Mouse (Mus musculus) limb, embryonic 14.5 days (tissue): Measurements from ENCODE around the gene Iqck. TPM values are rescaled to one million over a fixed set of nuclear protein-coding genes. Genes with fewer than 3 reads are reported as not detected.

Experiments
- ATAC-seq: fragments of 200-750 bp; cut with Nextera tagmentation; 2 replicates; pipeline ENCODE4 v1.8.0; 2017; ENCODE audit warnings: low read depth, moderate number of reproducible peaks, moderate TSS enrichment; ENCODE audit not compliant: low FRiP score
- DNase-seq: peaks from one replicate; pipeline ENCODE4 v3.0.0-alpha.2; 2015; ENCODE audit warnings: low spot score
- H3K27ac ChIP-seq: fragments of 300-500 bp; sonication (generic); replicated peaks from 2 replicates; pipeline ENCODE4 v1.5.1; 2014; ENCODE audit warnings: low read depth, mild to moderate bottlenecking, low read length, moderate library complexity, mixed read lengths
- H3K27me3 ChIP-seq: fragments of 300-500 bp; sonication (generic); 2 replicates; pipeline ENCODE4 v1.6.1; 2014; ENCODE audit warnings: low read length, mixed read lengths; ENCODE audit not compliant: control insufficient read depth, insufficient read depth
- H3K36me3 ChIP-seq: fragments of 300-500 bp; sonication (generic); 2 replicates; pipeline ENCODE4 v1.6.1; 2014; ENCODE audit warnings: mild to moderate bottlenecking, low read length, moderate library complexity, mixed read lengths; ENCODE audit not compliant: control insufficient read depth, insufficient read depth
- H3K4me1 ChIP-seq: fragments of 300-500 bp; sonication (generic); 2 replicates; pipeline ENCODE4 v1.6.1; 2014; ENCODE audit warnings: antibody characterized with exemption, low read length, mixed read lengths; ENCODE audit not compliant: control insufficient read depth, insufficient read depth
- H3K4me2 ChIP-seq: fragments of 300-500 bp; sonication (generic); replicated peaks from 2 replicates; pipeline ENCODE4 v1.6.1; 2014; ENCODE audit warnings: low read depth, mild to moderate bottlenecking, low read length, moderate library complexity; ENCODE audit not compliant: severe bottlenecking
- H3K4me3 ChIP-seq: fragments of 300-500 bp; sonication (generic); replicated peaks from 2 replicates; pipeline ENCODE4 v1.5.1; 2014; ENCODE audit warnings: low read length
- H3K9ac ChIP-seq: fragments of 300-500 bp; sonication (generic); 2 replicates; pipeline ENCODE4 v1.6.1; 2014; ENCODE audit warnings: mild to moderate bottlenecking, low read depth, low read length, moderate library complexity; ENCODE audit not compliant: severe bottlenecking
- H3K9me3 ChIP-seq: fragments of 300-500 bp; sonication (generic); 2 replicates; pipeline ENCODE4 v1.6.1; 2016; ENCODE audit warnings: low read length; ENCODE audit not compliant: control insufficient read depth
- POLR2A ChIP-seq: fragments of 200-500 bp; IDR thresholded peaks from 2 replicates; pipeline ENCODE4 v1.8.0; 2012; ENCODE audit warnings: inconsistent platforms, mild to moderate bottlenecking, moderate library complexity, borderline replicate concordance; ENCODE audit not compliant: insufficient read depth, insufficient read length; ENCODE audit errors: extremely low read depth
- WGBS: fragments of 180-500 bp; shearing (Covaris S2); extraction: QIAGEN DNeasy Blood & Tissue Kit; methylation state at CpG from one replicate; pipeline ENCODE4 v1.1.7; 2014; 5-methylcytosine and 5-hydroxymethylcytosine counted together
- polyA plus RNA-seq, 2 experiments: library from polyadenylated mRNA; depleted of rRNA in 1 of 2; stranded (reverse) in 1 of 2; unstranded in 1 of 2; fragments of >200 nt; fragmentation: Nextera tagmentation in 1 of 2; extraction: Ambion mirVana in 1 of 2; gene quantifications; 2 replicates each; pipeline versions ENCODE4 v1.2.1 to v1.2.3; 2012 to 2014

The Iqck gene
- polyA plus RNA-seq, 2 experiments = 2.5 to 2.8 TPM

- Histone ChIP-seq H3K4me1 (peaks cover 3% of the 10 kb centered on the region; the same call in 1 of the 2 replicates), H3K4me3 (no peak overlapping the region), H3K27me3 (no peaks in the 10 kb centered on the region), H3K9me3 (no peaks in the 10 kb centered on the region), H3K4me2 (no peak overlapping the region), H3K27ac (no peak overlapping the region), H3K9ac (no peak overlapping the region), H3K36me3 (peaks cover 33% of the 10 kb centered on the region)
- ATAC-seq (no peak), DNase-seq (no peak)
- WGBS = 86% methylated on average over 9 of the region's 9 CpGs
- TF ChIP-seq POLR2A = no peak
Observed at GRCm38 (mm10) chr7:118979708-118980107, 124.2 kb downstream of the Iqck start.

- no peak for TF ChIP-seq POLR2A
- 83% methylated on average over 4 of the region's 4 CpGs for WGBS
- Histone ChIP-seq H3K9ac (no peak overlapping the region), H3K4me2 (no peak overlapping the region), H3K4me3 (no peak overlapping the region), H3K9me3 (no peaks in the 10 kb centered on the region), H3K36me3 (peaks cover 26% of the 10 kb centered on the region), H3K4me1 (no peaks in the 10 kb centered on the region), H3K27me3 (no peaks in the 10 kb centered on the region), H3K27ac (no peak overlapping the region)
- ATAC-seq (no peak), DNase-seq (no peak)
Observed at GRCm38 (mm10) chr7:118981346-118981745, 125.8 kb downstream of the Iqck start.

GRCm38 (mm10) chr7:118981831-118982230 is 126.3 kb downstream of the Iqck start:
- Histone ChIP-seq H3K4me1 (no peaks in the 10 kb centered on the region), H3K4me2 (no peak overlapping the region), H3K27ac (no peak overlapping the region), H3K9me3 (no peaks in the 10 kb centered on the region), H3K27me3 (no peaks in the 10 kb centered on the region), H3K36me3 (peaks cover 26% of the 10 kb centered on the region), H3K4me3 (no peak overlapping the region), H3K9ac (no peak overlapping the region)
- TF ChIP-seq POLR2A = no peak
- 93% methylated on average over 5 of the region's 5 CpGs for WGBS
- DNase-seq = no peak
- no peak for ATAC-seq

- DNase-seq = no peak
- WGBS = 90% methylated on average over 4 of the region's 4 CpGs
- no peaks in the 10 kb centered on the region for H3K4me1 ChIP-seq
- no peak for ATAC-seq
- TF ChIP-seq POLR2A = no peak
- H3K27me3 ChIP-seq = no peaks in the 10 kb centered on the region
- H3K4me3 ChIP-seq = no peak overlapping the region
- H3K4me2 ChIP-seq = no peak overlapping the region
- H3K9me3 ChIP-seq = no peaks in the 10 kb centered on the region
- H3K9ac ChIP-seq = no peak overlapping the region
- no peak overlapping the region for H3K27ac ChIP-seq
- peaks cover 26% of the 10 kb centered on the region for H3K36me3 ChIP-seq
Observed at GRCm38 (mm10) chr7:118982586-118982985, 127.0 kb downstream of the Iqck start.

GRCm38 (mm10) chr7:118983961-118984360 is 128.4 kb downstream of the Iqck start:
- H3K4me1 ChIP-seq = no peaks in the 10 kb centered on the region
- no peak overlapping the region for H3K4me2 ChIP-seq
- peaks cover 26% of the 10 kb centered on the region for H3K36me3 ChIP-seq
- no peak for TF ChIP-seq POLR2A
- ATAC-seq (no peak), DNase-seq (no peak)
- H3K27me3 ChIP-seq = no peaks in the 10 kb centered on the region
- H3K9ac ChIP-seq = no peak overlapping the region
- WGBS = 93% methylated on average over 19 of the region's 19 CpGs
- no peak overlapping the region for H3K27ac ChIP-seq
- H3K4me3 ChIP-seq = no peak overlapping the region
- H3K9me3 ChIP-seq = no peaks in the 10 kb centered on the region

GRCm38 (mm10) chr7:118985786-118986185 is 130.2 kb downstream of the Iqck start:
- ATAC-seq (no peak), DNase-seq (no peak)
- no peak overlapping the region for H3K4me2 ChIP-seq
- H3K27me3 ChIP-seq = no peaks in the 10 kb centered on the region
- H3K9me3 ChIP-seq = no peaks in the 10 kb centered on the region
- H3K9ac ChIP-seq = no peak overlapping the region
- 81% methylated on average over 4 of the region's 4 CpGs for WGBS
- no peaks in the 10 kb centered on the region for H3K4me1 ChIP-seq
- H3K4me3 ChIP-seq = no peak overlapping the region
- no peak overlapping the region for H3K27ac ChIP-seq
- TF ChIP-seq POLR2A = no peak
- peaks cover 26% of the 10 kb centered on the region for H3K36me3 ChIP-seq
